Mouse (Mus musculus) megakaryocyte, embryonic 14.5 days (primary cell): ENCODE results near the gene Pcdh19.

Experiments
- FLI1 ChIP-seq: IDR thresholded peaks from 2 replicates; pipeline ENCODE4 v1.6.1; 2012; ENCODE audit warnings: low read length, inconsistent platforms, mixed read lengths
- GATA1 ChIP-seq: IDR thresholded peaks from 3 replicates; pipeline ENCODE4 v1.6.1; 2012; ENCODE audit warnings: mixed read lengths, low read length, inconsistent platforms, borderline replicate concordance

- TF ChIP-seq GATA1 (no peak), FLI1 (no peak)
Observed at GRCm38 (mm10) chrX:133734984-133735383, 46.2 kb upstream of the Pcdh19 start.
